Mouse (Mus musculus) gastrocnemius, adult 2 months (tissue): Measurements from ENCODE around the gene Polr2a. TPM values are rescaled to one million over a fixed set of nuclear protein-coding genes. Genes with fewer than 3 reads are reported as not detected.

Experiments used
- DNase-seq: peaks from one replicate; pipeline ENCODE4 v3.0.0; 2022
- H3K27ac ChIP-seq: fragments of 200-600 bp; 2 replicates; pipeline ENCODE4 v1.8.1; 2022; ENCODE audit warnings: mild to moderate bottlenecking
- H3K4me3 ChIP-seq: fragments of 200-600 bp; 2 replicates; pipeline ENCODE4 v1.8.1; 2022; ENCODE audit warnings: mild to moderate bottlenecking, moderate library complexity
- CTCF ChIP-seq: fragments of 200-600 bp; IDR thresholded peaks from 2 replicates; pipeline ENCODE4 v1.8.1; 2022; ENCODE audit warnings: antibody characterized with exemption, mild to moderate bottlenecking, moderate library complexity
- intact Hi-C: fragments of 180-260 bp; cut with DNase I; formaldehyde crosslinking; loops from one replicate; pipeline ENCODE4 v1.15.1; 2025
- total RNA-seq, 2 experiments: library from RNA; stranded (reverse); gene quantifications; 2 replicates each; pipeline ENCODE4 v1.2.3; 2021

The Polr2a gene
- total RNA-seq, 2 experiments from 2014 or later: 26.9 to 35.4 TPM

GRCm38 (mm10) chr11:69693421-69693965, 64.9 kb downstream of the Polr2a start:
- TF ChIP-seq CTCF: no peak
- H3K27ac ChIP-seq: peak overlapping the region; percentile 94
- intact Hi-C loops: no loop called here

GRCm38 (mm10) chr11:69692863-69693262, 65.6 kb downstream of the Polr2a start:
- no peak for TF ChIP-seq CTCF
- no peak for DNase-seq
- peak overlapping the region; percentile 94; the same call in 1 of the 2 replicates for H3K27ac ChIP-seq
- H3K4me3 ChIP-seq: peak overlapping the region; percentile 15
- intact Hi-C loops: no loop called here

More at GRCm38 (mm10) chr11:69693421-69693965, 64.9 kb downstream of the Polr2a start:
- peak overlapping the region; percentile 86 for H3K4me3 ChIP-seq
- peak; percentile 40 for DNase-seq

- Histone ChIP-seq H3K4me3 (peak overlapping the region; percentile 15), H3K27ac (peak overlapping the region; percentile 94; the same call in 1 of the 2 replicates)
- intact Hi-C loops: no loop called here
- no peak for TF ChIP-seq CTCF
- no peak for DNase-seq
These were observed 66.1 kb downstream of the Polr2a start for GRCm38 (mm10) chr11:69692196-69692811.

GRCm38 (mm10) chr11:69689891-69690290, 68.5 kb downstream of the Polr2a start:
- TF ChIP-seq CTCF: no peak
- H3K27ac ChIP-seq: peak overlapping the region; percentile 51
- intact Hi-C loops: no loop called here

GRCm38 (mm10) chr11:69687061-69687460, 71.4 kb downstream of the Polr2a start:
- DNase-seq: no peak
- peak overlapping the region; percentile 99 for H3K27ac ChIP-seq
- TF ChIP-seq CTCF: no peak
- peak overlapping the region; percentile 72 for H3K4me3 ChIP-seq
- intact Hi-C loops: no loop called here

More at GRCm38 (mm10) chr11:69689891-69690290, 68.5 kb downstream of the Polr2a start:
- no peak for DNase-seq
- no peak overlapping the region for H3K4me3 ChIP-seq

GRCm38 (mm10) chr11:69686377-69686776, 72.1 kb downstream of the Polr2a start:
- TF ChIP-seq CTCF: no peak
- peak overlapping the region; percentile 72 for H3K4me3 ChIP-seq
- intact Hi-C loops: no loop called here
- peak; percentile 90 for DNase-seq
- peak overlapping the region; percentile 99 for H3K27ac ChIP-seq

- peak within 1 kb of the TSS; percentile 72 for H3K4me3 ChIP-seq
- peak; percentile 86 for DNase-seq
- TF ChIP-seq CTCF: no peak
These were observed 72.8 kb downstream of the Polr2a start, which contains the start of gene Tnfsf13 for GRCm38 (mm10) chr11:69685526-69686148. Gene Tnfsf13 (minus strand): TSS chr11:69685784.

GRCm38 (mm10) chr11:69684936-69685335, 73.5 kb downstream of the Polr2a start:
- TF ChIP-seq CTCF: no peak
- no peak for DNase-seq
- intact Hi-C loops: loop anchor here (2.0 to 5.0 kb wide), 3 partner anchors 22 to 192 kb away; partner anchors contain the start of genes Fgf11 and Tmem95
- Histone ChIP-seq H3K27ac (peak overlapping the region; percentile 99), H3K4me3 (peak overlapping the region; percentile 72)

More at GRCm38 (mm10) chr11:69685526-69686148, 72.8 kb downstream of the Polr2a start, which contains the start of gene Tnfsf13:
- intact Hi-C loops: loop anchor here (2.0 kb wide), 1 partner anchor 21 kb away; no protein-coding TSS in a partner anchor
- peak within 1 kb of the TSS; percentile 99 for H3K27ac ChIP-seq

GRCm38 (mm10) chr11:69684128-69684745, 74.2 kb downstream of the Polr2a start:
- no peak for DNase-seq
- intact Hi-C loops: loop anchor here (2.0 to 5.0 kb wide), 3 partner anchors 23 to 193 kb away; partner anchors contain the start of genes Fgf11 and Tmem95
- H3K27ac ChIP-seq: peak overlapping the region; percentile 99
- peak overlapping the region; percentile 72 for H3K4me3 ChIP-seq
- no peak for TF ChIP-seq CTCF

Other genes with a start within 250 kb of the Polr2a start
- gene Dnah2, start 209.5 kb downstream of the Polr2a start, total RNA-seq: under 1 TPM; 0.05 to 0.25 TPM
- under 1 TPM; 0.47 to 0.48 TPM for gene Efnb3, start 198.4 kb downstream of the Polr2a start, total RNA-seq
- 1 to 10 TPM; 3.2 to 3.4 TPM for gene Wrap53, start 178.4 kb downstream of the Polr2a start, total RNA-seq
- 10 to 100 TPM; 12.9 to 16.5 TPM for gene Trp53, start 178.3 kb downstream of the Polr2a start, total RNA-seq
- gene Atp1b2, start 152.7 kb downstream of the Polr2a start, total RNA-seq: 100 to 1,000 TPM; 271 to 389 TPM
- gene Shbg, start 140.7 kb downstream of the Polr2a start, total RNA-seq: not detected
- gene Sat2, start 136.6 kb downstream of the Polr2a start, total RNA-seq: 1 to 10 TPM; 2.6 to 3.2 TPM
- gene Fxr2, start 125.6 kb downstream of the Polr2a start, total RNA-seq: 100 to 1,000 TPM in 1 of 2 experiments, 10 to 100 TPM in 1; 90.6 to 104 TPM
- not detected for gene Sox15, start 103.3 kb downstream of the Polr2a start, total RNA-seq
- gene Mpdu1, start 96.0 kb downstream of the Polr2a start, total RNA-seq: 1 to 10 TPM; 8.6 to 9.7 TPM
- gene Cd68, start 92.5 kb downstream of the Polr2a start, total RNA-seq: 1 to 10 TPM; 1.7 to 3.2 TPM
- 10 to 100 TPM; 98.0 to 98.5 TPM for gene Eif4a1, start 86.2 kb downstream of the Polr2a start, total RNA-seq
- 10 to 100 TPM; 25.4 to 28.1 TPM for gene Senp3, start 76.6 kb downstream of the Polr2a start, total RNA-seq
- gene Tnfsf13, start 72.9 kb downstream of the Polr2a start, total RNA-seq: 1 to 10 TPM in 1 of 2 experiments, under 1 TPM in 1; 0.64 to 1.1 TPM
- 10 to 100 TPM in 1 of 2 experiments, 1 to 10 TPM in 1; 6.5 to 10.6 TPM for gene Tnfsf12, start 62.8 kb downstream of the Polr2a start, total RNA-seq
- gene Tnfsfm13, start 62.5 kb downstream of the Polr2a start, total RNA-seq: 1 to 10 TPM; 1.2 to 1.9 TPM
- not detected for gene Slc35g3, start 3.3 kb upstream of the Polr2a start, total RNA-seq
- 10 to 100 TPM; 29.3 to 35.9 TPM for gene Zbtb4, start 7.3 kb upstream of the Polr2a start, total RNA-seq
- gene Chrnb1, start 37.3 kb upstream of the Polr2a start, total RNA-seq: 10 to 100 TPM; 23.2 to 26.3 TPM
- gene Fgf11, start 43.2 kb upstream of the Polr2a start, total RNA-seq: 1 to 10 TPM; 3.9 to 4.7 TPM
- under 1 TPM; 0.20 to 0.41 TPM for gene Tmem102, start 47.0 kb upstream of the Polr2a start, total RNA-seq
- gene Gm39566, start 56.7 kb upstream of the Polr2a start, total RNA-seq: not detected
- not detected for gene Spem2, start 59.8 kb upstream of the Polr2a start, total RNA-seq
- not detected for gene Spem1, start 63.5 kb upstream of the Polr2a start, total RNA-seq
- gene Nlgn2, start 79.1 kb upstream of the Polr2a start, total RNA-seq: 1 to 10 TPM; 2.3 to 2.7 TPM
- 100 to 1,000 TPM; 144 to 165 TPM for gene Tmem256, start 79.9 kb upstream of the Polr2a start, total RNA-seq
- gene Plscr3, start 87.7 kb upstream of the Polr2a start, total RNA-seq: 10 to 100 TPM in 1 of 2 experiments, 1 to 10 TPM in 1; 9.6 to 13.0 TPM
- gene Tnk1, start 100.1 kb upstream of the Polr2a start, total RNA-seq: under 1 TPM in 1 of 2 experiments, not detected in 1; 0.11 TPM
- not detected for gene Tmem95, start 119.4 kb upstream of the Polr2a start, total RNA-seq
- gene Kctd11, start 122.8 kb upstream of the Polr2a start, total RNA-seq: 1 to 10 TPM; 1.3 to 1.7 TPM
- gene Acap1, start 136.9 kb upstream of the Polr2a start, total RNA-seq: under 1 TPM in 1 of 2 experiments, not detected in 1; 0.08 TPM
- gene 2810408A11Rik, start 142.3 kb upstream of the Polr2a start, total RNA-seq: under 1 TPM in 1 of 2 experiments, not detected in 1; 0.33 TPM
- gene Neurl4, start 142.4 kb upstream of the Polr2a start, total RNA-seq: 10 to 100 TPM; 25.2 to 33.5 TPM
- 10 to 100 TPM; 47.1 to 49.6 TPM for gene Gps2, start 155.3 kb upstream of the Polr2a start, total RNA-seq
- 100 to 1,000 TPM; 413 to 433 TPM for gene Eif5a, start 163.3 kb upstream of the Polr2a start, total RNA-seq
- gene Ybx2, start 177.2 kb upstream of the Polr2a start, total RNA-seq: 10 to 100 TPM in 1 of 2 experiments, 1 to 10 TPM in 1; 8.0 to 16.5 TPM
- gene Slc2a4, start 189.6 kb upstream of the Polr2a start, total RNA-seq: 100 to 1,000 TPM; 494 to 503 TPM
- not detected for gene Cldn7, start 206.1 kb upstream of the Polr2a start, total RNA-seq
- gene Ctdnep1, start 222.5 kb upstream of the Polr2a start, total RNA-seq: 100 to 1,000 TPM; 217 to 261 TPM
- gene Elp5, start 223.9 kb upstream of the Polr2a start, total RNA-seq: 10 to 100 TPM; 33.0 to 45.2 TPM
- gene Gabarap, start 232.5 kb upstream of the Polr2a start, total RNA-seq: 100 to 1,000 TPM; 194 to 232 TPM
- 10 to 100 TPM; 19.2 to 21.8 TPM for gene Phf23, start 237.1 kb upstream of the Polr2a start, total RNA-seq
- gene Dvl2, start 242.0 kb upstream of the Polr2a start, total RNA-seq: 1 to 10 TPM; 3.6 to 5.0 TPM